Mouse (Mus musculus) NIH3T3 (cell line): ENCODE data around the gene Tipin.

Experiments
- DNase-seq: peaks from one replicate; pipeline ENCODE4 v3.0.0-alpha.2; 2012; ENCODE audit warnings: low read depth

Tipin gene

GRCm38 (mm10) chr9:64343656-64344055, 62.3 kb downstream of the Tipin start:
- DNase-seq = no peak

DNA sequence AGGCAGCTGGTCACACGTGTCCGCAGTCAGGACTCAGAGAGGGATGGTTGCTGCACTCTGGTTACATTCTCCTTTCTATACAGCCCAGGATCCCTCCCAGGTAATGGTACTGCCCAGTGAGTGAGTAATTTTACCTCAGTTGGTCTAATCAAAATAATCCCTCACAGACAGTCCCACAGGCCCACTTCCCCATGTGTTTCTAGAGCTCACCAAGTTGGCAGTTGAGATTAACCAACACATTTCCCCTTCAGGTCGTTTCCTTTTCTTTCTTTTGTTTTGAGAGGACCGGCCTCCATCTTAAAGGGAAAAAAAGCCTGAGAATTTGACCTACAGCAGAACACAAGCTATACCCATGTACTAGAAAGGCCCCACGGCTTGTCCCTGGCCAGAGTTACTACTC, 64.5 kb downstream of the Tipin start:
- DNase-seq = no peak

- peak; percentile 52 for DNase-seq
These were observed 66.0 kb downstream of the Tipin start for GRCm38 (mm10) chr9:64347377-64347776.

DNA sequence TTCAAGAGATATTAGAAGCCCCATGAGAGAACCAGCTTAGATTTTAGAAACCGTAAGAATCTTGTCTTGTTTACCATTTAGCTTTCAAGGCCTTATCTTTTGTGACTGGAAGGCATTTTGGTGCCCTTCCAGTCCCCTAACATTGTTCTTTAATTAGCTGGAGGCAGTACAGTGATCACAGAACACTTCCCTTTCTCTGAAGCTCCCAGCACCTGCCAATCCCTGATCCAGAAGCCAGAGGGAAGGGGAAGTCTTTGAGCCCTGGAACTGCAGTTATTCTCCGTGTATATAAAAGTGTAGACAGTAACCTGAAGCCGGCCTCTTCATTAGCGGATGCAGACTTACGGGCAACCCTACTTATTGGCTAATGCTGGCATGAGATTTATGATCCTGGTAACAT, 68.1 kb downstream of the Tipin start:
- DNase-seq = no peak

- peak; percentile 21 for DNase-seq
These were observed 69.8 kb downstream of the Tipin start for GRCm38 (mm10) chr9:64351191-64351590.
